Mouse (Mus musculus): Measurements from ENCODE around the gene Tigit.

- TF ChIP-seq GATA1 (IDR thresholded peaks at IDR 0.05; ENCODE audit: low read length) (no peak), TAL1 (IDR thresholded peaks at IDR 0.05; ENCODE audit: low read length) (no peak)
These were observed 28.7 kb upstream of the Tigit start for GRCm38 (mm10) chr16:43692611-43693010.
